Mouse (Mus musculus): ENCODE data around the gene Crat. TPM values are rescaled to one million over a fixed set of nuclear protein-coding genes. Genes with fewer than 3 reads are reported as not detected.

Crat gene
- total RNA-seq (2014; fragmentation: Nextera tagmentation) (28.6 and 44.4 TPM in 2 replicates), total RNA-seq (2017) (16.1 and 17.2 TPM in 2 replicates), polyA plus RNA-seq (2012) (34.2 and 43.2 TPM in 2 replicates)

- peak within 1 kb of the TSS; percentile 89 for H3K4me3 ChIP-seq (ENCODE audit: low read depth, low read length)
- ATAC-seq (ENCODE audit: extremely low read depth, insufficient number of reproducible peaks, low FRiP score, poor library complexity, severe bottlenecking) = peak; percentile 71
- peaks cover 57% of the 10 kb centered on the region for H3K36me3 ChIP-seq (replicated peaks)
Measured at GRCm38 (mm10) chr2:30415157-30415935, at the start of gene Crat. TSS of gene Crat (minus strand) at chr2:30415813.

GRCm38 (mm10) chr2:30464411-30464810 is 48.8 kb upstream of the Crat start:
- Histone ChIP-seq H3K36me3 (replicated peaks) (peaks cover 2% of the 10 kb centered on the region), H3K27me3 (ENCODE audit: insufficient read depth, low read length) (peaks cover 28% of the 10 kb centered on the region), H3K4me3 (ENCODE audit: low read depth, low read length) (peak overlapping the region; percentile 67), H3K4me1 (ENCODE audit: insufficient read depth, low read depth, low read length) (peaks cover 28% of the 10 kb centered on the region), H3K9me3 (replicated peaks) (no peaks in the 10 kb centered on the region)
- TF ChIP-seq CTCF (IDR thresholded peaks at IDR 0.05; ENCODE audit: low read depth, low read length) (no peak), TAL1 (conservative IDR thresholded peaks at IDR 0.05; ENCODE audit: low read depth, low read length) (no peak), POLR2AphosphoS5 (IDR thresholded peaks at IDR 0.05; ENCODE audit: insufficient replicate concordance, low read depth, low read length) (no peak), GATA2 (IDR thresholded peaks at IDR 0.05; ENCODE audit: borderline replicate concordance, low read depth, low read length) (no peak)
- ATAC-seq (ENCODE audit: extremely low read depth, insufficient number of reproducible peaks, low FRiP score, poor library complexity, severe bottlenecking) (no peak), DNase-seq (ENCODE audit: low spot score) (no peak)

More at GRCm38 (mm10) chr2:30415157-30415935, at the start of gene Crat:
- no peaks in the 10 kb centered on the region for H3K27me3 ChIP-seq (ENCODE audit: insufficient read depth, low read length)
- no peaks in the 10 kb centered on the region for H3K9me3 ChIP-seq (replicated peaks)
- DNase-seq (ENCODE audit: low spot score) = peak; percentile 76
- peaks cover 55% of the 10 kb centered on the region for H3K4me1 ChIP-seq (ENCODE audit: insufficient read depth, low read depth, low read length)
- no peak for TF ChIP-seq POLR2AphosphoS5 (IDR thresholded peaks at IDR 0.05; ENCODE audit: insufficient replicate concordance, low read depth, low read length)
- no peak for TF ChIP-seq GATA2 (IDR thresholded peaks at IDR 0.05; ENCODE audit: borderline replicate concordance, low read depth, low read length)
- no peak for TF ChIP-seq GATA1 (IDR thresholded peaks at IDR 0.05; ENCODE audit: borderline replicate concordance, low read length)
- no peak for TF ChIP-seq CTCF (IDR thresholded peaks at IDR 0.05; ENCODE audit: low read depth, low read length)
- no peak for TF ChIP-seq TAL1 (conservative IDR thresholded peaks at IDR 0.05; ENCODE audit: low read depth, low read length)

DNA sequence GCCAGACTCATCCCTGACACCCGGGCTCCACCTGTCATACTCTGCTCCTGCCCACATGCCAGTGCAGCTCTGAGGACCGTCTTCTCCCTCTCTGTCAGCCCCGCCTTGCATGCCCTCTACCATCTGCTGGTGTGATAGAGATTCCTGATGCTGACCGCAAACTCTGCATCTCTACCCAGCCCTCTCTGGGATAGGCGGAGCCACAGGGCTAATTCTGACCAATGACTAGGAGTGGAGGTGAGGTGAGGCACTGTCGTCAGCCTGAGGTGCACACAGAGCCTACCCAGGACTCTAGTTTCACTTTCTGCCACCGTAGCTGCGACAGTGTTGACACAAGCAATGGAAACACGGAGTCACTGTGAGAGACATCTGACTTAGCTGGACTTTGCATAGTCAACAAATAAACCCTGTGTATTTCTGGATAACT is 48.3 kb upstream of the Crat start:
- ATAC-seq (ENCODE audit: extremely low read depth, insufficient number of reproducible peaks, low FRiP score, poor library complexity, severe bottlenecking) (peak; percentile 94), DNase-seq (ENCODE audit: low spot score) (peak; percentile 87)
- TF ChIP-seq TAL1 (conservative IDR thresholded peaks at IDR 0.05; ENCODE audit: low read depth, low read length) = peak; percentile 31; the same call in 1 of the 2 replicates
- no peak for TF ChIP-seq GATA2 (IDR thresholded peaks at IDR 0.05; ENCODE audit: borderline replicate concordance, low read depth, low read length)
- Histone ChIP-seq H3K4me1 (ENCODE audit: insufficient read depth, low read depth, low read length) (peaks cover 28% of the 10 kb centered on the region), H3K4me3 (ENCODE audit: low read depth, low read length) (peak overlapping the region; percentile 67), H3K27me3 (ENCODE audit: insufficient read depth, low read length) (peaks cover 24% of the 10 kb centered on the region), H3K9me3 (replicated peaks) (no peaks in the 10 kb centered on the region), H3K36me3 (replicated peaks) (peaks cover 7% of the 10 kb centered on the region)

DNA sequence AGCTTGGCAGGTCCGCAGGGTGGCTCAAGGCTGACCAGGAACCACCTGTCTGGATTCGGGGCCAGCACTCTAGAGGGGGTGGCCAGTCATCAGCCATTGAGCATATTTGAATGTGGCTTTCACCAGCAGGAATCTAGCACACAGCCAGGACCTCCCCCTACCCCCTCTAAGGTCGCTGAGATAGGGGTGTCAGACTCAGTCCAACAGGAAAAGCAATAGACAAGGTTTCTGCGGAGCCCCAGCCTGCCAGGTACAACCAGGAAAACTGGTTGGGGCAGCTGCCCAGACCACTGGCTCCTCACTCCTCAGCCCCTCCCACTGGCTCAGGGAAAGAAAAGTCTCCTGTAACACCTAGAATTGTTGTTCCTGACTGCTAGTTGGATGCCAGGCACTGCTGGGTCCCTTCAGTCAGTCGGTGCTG is 47.7 kb upstream of the Crat start:
- Histone ChIP-seq H3K4me1 (ENCODE audit: insufficient read depth, low read depth, low read length) (peaks cover 28% of the 10 kb centered on the region), H3K27me3 (ENCODE audit: insufficient read depth, low read length) (peaks cover 19% of the 10 kb centered on the region), H3K9me3 (replicated peaks) (no peaks in the 10 kb centered on the region), H3K36me3 (replicated peaks) (peaks cover 12% of the 10 kb centered on the region), H3K4me3 (ENCODE audit: low read depth, low read length) (peak overlapping the region; percentile 67; the same call in 1 of the 2 replicates)
- TF ChIP-seq CTCF (IDR thresholded peaks at IDR 0.05; ENCODE audit: low read depth, low read length) (no peak), POLR2AphosphoS5 (IDR thresholded peaks at IDR 0.05; ENCODE audit: insufficient replicate concordance, low read depth, low read length) (no peak), GATA1 (IDR thresholded peaks at IDR 0.05; ENCODE audit: borderline replicate concordance, low read length) (no peak), GATA2 (IDR thresholded peaks at IDR 0.05; ENCODE audit: borderline replicate concordance, low read depth, low read length) (no peak), TAL1 (conservative IDR thresholded peaks at IDR 0.05; ENCODE audit: low read depth, low read length) (no peak)
- DNase-seq (ENCODE audit: low spot score) (no peak), ATAC-seq (ENCODE audit: extremely low read depth, insufficient number of reproducible peaks, low FRiP score, poor library complexity, severe bottlenecking) (no peak)

DNA sequence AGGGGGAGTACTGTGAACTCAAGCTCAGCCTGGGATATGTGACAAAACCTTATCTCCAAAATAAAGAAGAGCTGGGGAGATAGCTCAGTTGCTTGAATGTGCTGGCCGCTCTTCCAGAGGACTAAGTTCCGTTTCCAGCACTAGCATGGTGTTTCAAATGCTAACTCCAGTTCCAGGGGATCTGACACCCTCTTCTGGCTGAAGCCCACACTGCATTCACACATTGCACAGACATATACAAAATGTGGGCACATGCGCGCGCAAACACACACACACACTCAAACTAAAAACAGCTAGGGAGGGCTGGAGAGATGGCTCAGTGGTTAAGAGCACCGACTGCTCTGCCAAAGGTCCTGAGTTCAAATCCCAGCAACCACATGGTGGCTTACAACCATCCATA is 43.6 kb upstream of the Crat start:
- no peak for DNase-seq (ENCODE audit: low spot score)

GRCm38 (mm10) chr2:30458349-30458748 is 42.7 kb upstream of the Crat start:
- no peaks in the 10 kb centered on the region for H3K9me3 ChIP-seq (replicated peaks)
- peaks cover 27% of the 10 kb centered on the region for H3K4me1 ChIP-seq (ENCODE audit: insufficient read depth, low read depth, low read length)
- H3K36me3 ChIP-seq (replicated peaks) = peaks cover 54% of the 10 kb centered on the region
- H3K4me3 ChIP-seq (ENCODE audit: low read depth, low read length) = no peak overlapping the region
- no peaks in the 10 kb centered on the region for H3K27me3 ChIP-seq (ENCODE audit: insufficient read depth, low read length)
- TF ChIP-seq GATA2 (IDR thresholded peaks at IDR 0.05; ENCODE audit: borderline replicate concordance, low read depth, low read length) (no peak), TAL1 (conservative IDR thresholded peaks at IDR 0.05; ENCODE audit: low read depth, low read length) (no peak), POLR2AphosphoS5 (IDR thresholded peaks at IDR 0.05; ENCODE audit: insufficient replicate concordance, low read depth, low read length) (no peak), GATA1 (IDR thresholded peaks at IDR 0.05; ENCODE audit: borderline replicate concordance, low read length) (no peak), CTCF (IDR thresholded peaks at IDR 0.05; ENCODE audit: low read depth, low read length) (no peak)
- no peak for DNase-seq (ENCODE audit: low spot score)
- no peak for ATAC-seq (ENCODE audit: extremely low read depth, insufficient number of reproducible peaks, low FRiP score, poor library complexity, severe bottlenecking)

More for the DNA sequence above, 43.6 kb upstream of the Crat start:
- ATAC-seq (ENCODE audit: extremely low read depth, insufficient number of reproducible peaks, low FRiP score, poor library complexity, severe bottlenecking) = no peak
- no peaks in the 10 kb centered on the region for H3K9me3 ChIP-seq (replicated peaks)
- no peaks in the 10 kb centered on the region for H3K27me3 ChIP-seq (ENCODE audit: insufficient read depth, low read length)
- peaks cover 45% of the 10 kb centered on the region for H3K36me3 ChIP-seq (replicated peaks)
- no peak overlapping the region for H3K4me3 ChIP-seq (ENCODE audit: low read depth, low read length)
- TF ChIP-seq GATA1 (IDR thresholded peaks at IDR 0.05; ENCODE audit: borderline replicate concordance, low read length) (no peak), POLR2AphosphoS5 (IDR thresholded peaks at IDR 0.05; ENCODE audit: insufficient replicate concordance, low read depth, low read length) (no peak), TAL1 (conservative IDR thresholded peaks at IDR 0.05; ENCODE audit: low read depth, low read length) (no peak), CTCF (IDR thresholded peaks at IDR 0.05; ENCODE audit: low read depth, low read length) (no peak), GATA2 (IDR thresholded peaks at IDR 0.05; ENCODE audit: borderline replicate concordance, low read depth, low read length) (no peak)
- peaks cover 27% of the 10 kb centered on the region for H3K4me1 ChIP-seq (ENCODE audit: insufficient read depth, low read depth, low read length)
